7 mouse cellular contexts compared by ENCODE assay signal in the genomic region with DNA sequence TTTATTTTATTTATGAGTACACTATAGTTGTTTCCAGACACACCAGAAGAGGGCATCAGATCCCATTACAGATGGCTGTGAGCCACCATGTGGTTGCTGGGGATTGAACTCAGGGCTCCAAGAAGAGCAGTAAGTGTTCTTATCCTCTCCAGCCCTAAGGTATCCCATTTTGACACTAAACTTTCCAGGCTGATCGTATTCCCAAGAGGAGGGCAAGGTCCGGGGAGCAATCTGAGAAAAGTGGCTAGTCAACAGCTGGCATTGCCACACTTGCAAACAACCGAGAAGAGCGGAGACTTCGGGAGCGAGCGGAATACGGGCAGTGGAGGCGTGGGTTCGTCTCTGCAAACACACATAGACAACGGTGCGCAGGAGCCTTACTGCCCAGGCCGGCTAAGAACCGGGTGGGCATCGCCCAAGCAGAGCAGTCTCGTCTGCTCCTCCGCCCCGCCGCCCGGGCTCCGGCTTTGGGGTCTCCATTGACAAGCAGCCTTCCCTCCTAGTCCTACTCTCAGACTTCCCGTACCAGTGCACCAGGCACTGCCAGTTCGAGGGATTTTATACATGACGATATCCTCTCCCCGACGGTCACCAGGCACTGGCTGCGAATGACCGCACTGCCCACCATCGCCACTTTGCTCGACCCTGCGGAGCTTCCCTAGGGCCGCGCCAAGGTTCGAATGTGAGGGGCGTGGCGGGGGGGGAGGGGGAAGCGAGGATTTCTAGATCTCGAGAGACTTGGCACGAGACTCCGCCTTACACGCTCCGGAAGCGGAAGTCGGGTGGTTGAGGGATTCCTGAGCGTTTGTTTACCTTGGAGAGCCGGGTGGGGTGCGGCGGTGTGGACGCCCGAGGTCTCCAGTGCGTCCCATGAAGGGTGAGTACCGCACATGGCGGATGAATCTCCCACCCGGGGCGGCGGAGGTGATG. TPM values are rescaled to one million over a fixed set of nuclear protein-coding genes. Genes with fewer than 3 reads are reported as not detected.
A peak's percentile ranks its signal among the peaks of the same experiment; 100 is the strongest.
DNase-seq lines count a peak whose midpoint lies in the region; ATAC-seq and TF ChIP-seq lines count a peak whose summit lies in the region.

A gene (plus strand): TSS at position 746 of the 930 bp plus-strand sequence.

- peak; percentile 97 for ATAC-seq in intestine, embryonic 16.5 days
- peak; percentile 95 for ATAC-seq in midbrain, embryonic 12.5 days (ENCODE audit: low FRiP score, low read depth)

- peaks cover 10% of the 10 kb centered on the region for H3K4me1 ChIP-seq in intestine, embryonic 16.5 days (ENCODE audit: control insufficient read depth, insufficient read depth, low read length)
- peaks cover 16% of the 10 kb centered on the region for H3K4me1 ChIP-seq in midbrain, embryonic 12.5 days
- H3K4me1 ChIP-seq in small intestine, adult 2 months (ENCODE audit: control insufficient read depth, insufficient read depth, insufficient read length, low read length), result peaks cover 8% of the 10 kb centered on the region; the same call in 1 of the 2 replicates

- peak within 1 kb of the TSS; percentile 95 for H3K4me3 ChIP-seq in intestine, embryonic 16.5 days (ENCODE audit: low read length)
- H3K4me3 ChIP-seq in midbrain, embryonic 12.5 days, result peak within 1 kb of the TSS; percentile 96
- peak within 1 kb of the TSS; percentile 95 for H3K4me3 ChIP-seq in small intestine, adult 2 months (ENCODE audit: low read depth, low read length)

- H3K36me3 ChIP-seq in intestine, embryonic 16.5 days (ENCODE audit: control insufficient read depth, insufficient read depth, low read length), result no peaks in the 10 kb centered on the region
- no peaks in the 10 kb centered on the region for H3K36me3 ChIP-seq in midbrain, embryonic 12.5 days
- H3K36me3 ChIP-seq in small intestine, adult 2 months (ENCODE audit: control insufficient read depth, insufficient read depth, low read length), result no peaks in the 10 kb centered on the region

- H3K27me3 ChIP-seq in intestine, embryonic 16.5 days (replicated peaks; ENCODE audit: control insufficient read depth, insufficient read depth, low read length), result no peaks in the 10 kb centered on the region
- no peaks in the 10 kb centered on the region for H3K27me3 ChIP-seq in midbrain, embryonic 12.5 days
- no peaks in the 10 kb centered on the region for H3K27me3 ChIP-seq in small intestine, adult 2 months (ENCODE audit: control insufficient read depth, insufficient read depth, low read length)

- no peak for TF ChIP-seq CTCF in small intestine, adult 2 months (IDR thresholded peaks at IDR 0.05; ENCODE audit: extremely low read depth, insufficient read length, insufficient replicate concordance, low read depth, low read length)

- H3K9me3 ChIP-seq in intestine, embryonic 16.5 days (ENCODE audit: control insufficient read depth, low read length), result no peaks in the 10 kb centered on the region
- H3K9me3 ChIP-seq in midbrain, embryonic 12.5 days, result no peaks in the 10 kb centered on the region

- peak within 1 kb of the TSS; percentile 86 for H3K27ac ChIP-seq in intestine, embryonic 16.5 days (ENCODE audit: low read length)
- peak within 1 kb of the TSS; percentile 89 for H3K27ac ChIP-seq in midbrain, embryonic 12.5 days (replicated peaks)
- H3K27ac ChIP-seq in small intestine, adult 2 months (ENCODE audit: insufficient read depth, low read depth, low read length), result peak within 1 kb of the TSS; percentile 21

- H3K9ac ChIP-seq in intestine, embryonic 16.5 days (ENCODE audit: low read depth, low read length), result peak within 1 kb of the TSS; percentile 91
- peak within 1 kb of the TSS; percentile 92 for H3K9ac ChIP-seq in midbrain, embryonic 12.5 days (replicated peaks)

- DNase-seq in adrenal gland, adult 8-10 months, result peak; percentile 80
- peak; percentile 97 for DNase-seq in embryo, embryonic 9.5 days (ENCODE audit: extremely low spot score)
- DNase-seq in gastrocnemius, postnatal 4 days (ENCODE audit: low spot score in 2 of 2), result peak; percentile 76 to 91
- peak; percentile 95 for DNase-seq in left cerebral cortex, postnatal 4 days

- intact Hi-C loops in left cerebral cortex, postnatal 4 days (cut with DNase I), result loop anchor here (10.0 kb wide), 1 partner anchor 188 kb away; a partner anchor contains a TSS

- peak within 1 kb of the TSS; percentile 78 for H3K4me2 ChIP-seq in intestine, embryonic 16.5 days (ENCODE audit: low read depth, low read length)
- H3K4me2 ChIP-seq in midbrain, embryonic 12.5 days (replicated peaks), result peak within 1 kb of the TSS; percentile 94

- under 1% methylated on average over 55 of the region's 56 CpGs for WGBS in intestine, embryonic 16.5 days
- 1% methylated on average over 56 of the region's 56 CpGs for WGBS in midbrain, embryonic 12.5 days
- under 1% methylated on average over 56 of the region's 56 CpGs for WGBS in small intestine, adult 2 months

- peak; percentile 63 for TF ChIP-seq POLR2A in small intestine, adult 2 months (IDR thresholded peaks at IDR 0.05; ENCODE audit: low read depth, low read length)

RNA-seq across cellular contexts. Expression of the gene that starts here (rescaled TPM):
- 10 to 100 TPM; 46.9 to 62.3 (median 54.4) TPM for total RNA-seq in adrenal gland, adult 8-10 months (2022)
- total RNA-seq in gastrocnemius, postnatal 4 days (2021), result 10 to 100 TPM; 31.5 to 35.9 TPM
- 125 and 135 TPM in 2 replicates for polyA plus RNA-seq in intestine, embryonic 16.5 days (2015; fragmentation: Nextera tagmentation; extraction: Ambion mirVana)
- 10 to 100 TPM; 54.5 to 61.9 TPM for total RNA-seq in left cerebral cortex, postnatal 4 days (2021)
- polyA plus RNA-seq in midbrain, embryonic 12.5 days (2016; fragmentation: Nextera tagmentation; extraction: Ambion mirVana), result 129 and 135 TPM in 2 replicates
- 1.3 and 3.7 TPM in 2 replicates for polyA plus RNA-seq in small intestine, adult 2 months (2012; rRNA removed)

Comparison
In these comparisons a context has a peak if more than half of its experiments do, and no peak if none do; other contexts are left out.
1. Peak in every context shown above with its lines: DNase-seq, ATAC-seq, H3K4me3 ChIP-seq and H3K27ac ChIP-seq.
2. RNA of the gene that starts here (polyA plus RNA-seq): 129 to 135 TPM in midbrain, embryonic 12.5 days and 125 to 135 TPM in intestine, embryonic 16.5 days; 1.3 to 3.7 TPM in small intestine, adult 2 months; every median in the first group is over 10 times any median in the second.
3. H3K27ac ChIP-seq: peak in every context shown above with its lines; median percentile 89 in midbrain, embryonic 12.5 days; 86 in intestine, embryonic 16.5 days; 21 in small intestine, adult 2 months.